ENCODE assay signal across 11 mouse cellular contexts in the genomic region with DNA sequence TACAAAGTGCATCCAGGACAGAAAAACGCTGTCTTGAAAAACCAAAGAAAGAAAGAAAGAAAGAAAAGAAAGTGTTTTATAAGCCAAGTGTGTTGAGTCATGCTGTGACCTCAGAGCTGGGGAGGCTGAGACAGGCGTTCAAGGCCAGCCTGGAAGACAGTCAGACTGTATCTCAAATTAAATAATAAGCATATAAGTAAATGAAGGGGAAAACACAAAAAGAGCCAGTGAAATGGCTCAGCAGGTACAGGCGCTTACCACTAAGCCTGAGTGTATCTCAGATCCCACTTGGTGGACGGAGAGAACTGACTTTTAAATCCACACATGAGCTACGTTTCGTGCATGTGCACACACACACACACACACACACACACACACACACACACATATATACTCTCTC. TPM values are rescaled to one million over a fixed set of nuclear protein-coding genes. Genes with fewer than 3 reads are reported as not detected.
DNase-seq lines count a peak whose midpoint lies in the region; ATAC-seq and TF ChIP-seq lines count a peak whose summit lies in the region.
"Had no signal": no experiment of that assay in that cellular context is flagged by ENCODE, and none has a peak within 500 bp of the region (broad histone marks: within the 10 kb centered on the region; RNA-seq: fewer than 3 reads in every experiment).

No protein-coding gene starts in this region.

- 0 out of 2 replicates have a peak, but pooled peaks cover 8% of the 10 kb centered on the region for H3K36me3 ChIP-seq in embryonic facial prominence, embryonic 12.5 days
- H3K36me3 ChIP-seq in embryonic facial prominence, embryonic 10.5 days (replicated peaks), result peaks cover 19% of the 10 kb centered on the region
- H3K36me3 ChIP-seq in limb, embryonic 12.5 days, result peaks cover 12% of the 10 kb centered on the region; the same call in 1 of the 2 replicates
- peaks cover 13% of the 10 kb centered on the region for H3K36me3 ChIP-seq in limb, embryonic 10.5 days
- no peaks in the 10 kb centered on the region for H3K36me3 ChIP-seq in embryonic facial prominence, embryonic 15.5 days
- H3K36me3 ChIP-seq in myocyte (ENCODE audit: control insufficient read depth, insufficient read depth), result peaks cover 21% of the 10 kb centered on the region

- peaks cover 39% of the 10 kb centered on the region for H3K79me2 ChIP-seq in myocyte (ENCODE audit: control insufficient read depth, insufficient read depth)

- H3ac ChIP-seq in myocyte (ENCODE audit: control insufficient read depth, insufficient read length), result no peak overlapping the region

- ATAC-seq in embryonic facial prominence, embryonic 12.5 days (ENCODE audit: insufficient number of reproducible peaks, insufficient read depth, low FRiP score, low TSS enrichment), result no peak
- no peak for ATAC-seq in limb, embryonic 12.5 days (ENCODE audit: insufficient number of reproducible peaks, insufficient read depth, low FRiP score, low TSS enrichment, low read depth)
- no peak for ATAC-seq in embryonic facial prominence, embryonic 15.5 days (ENCODE audit: insufficient number of reproducible peaks, low FRiP score, low TSS enrichment, low read depth)
- no peak for ATAC-seq in monocyte, adult 5-6 weeks (replicated peaks; ENCODE audit: insufficient number of reproducible peaks, low FRiP score, low TSS enrichment, poor library complexity, severe bottlenecking)
- ATAC-seq: forebrain, postnatal 0 days had no signal

- no peak overlapping the region for H3K27ac ChIP-seq in embryonic facial prominence, embryonic 12.5 days
- no peak overlapping the region for H3K27ac ChIP-seq in embryonic facial prominence, embryonic 10.5 days (replicated peaks)
- H3K27ac ChIP-seq in limb, embryonic 12.5 days, result no peak overlapping the region
- H3K27ac ChIP-seq in limb, embryonic 10.5 days, result no peak overlapping the region
- H3K27ac ChIP-seq in embryonic facial prominence, embryonic 15.5 days (replicated peaks), result no peak overlapping the region

- peaks cover 4% of the 10 kb centered on the region; the same call in 1 of the 2 replicates for H3K4me1 ChIP-seq in embryonic facial prominence, embryonic 12.5 days
- H3K4me1 ChIP-seq in embryonic facial prominence, embryonic 10.5 days, result peaks cover 15% of the 10 kb centered on the region
- H3K4me1 ChIP-seq in limb, embryonic 12.5 days (replicated peaks), result no peaks in the 10 kb centered on the region; the same call in 1 of the 2 replicates
- H3K4me1 ChIP-seq in limb, embryonic 10.5 days, result peaks cover 8% of the 10 kb centered on the region; the same call in 1 of the 2 replicates
- peaks cover 9% of the 10 kb centered on the region for H3K4me1 ChIP-seq in embryonic facial prominence, embryonic 15.5 days

- H3K4me3 ChIP-seq in embryonic facial prominence, embryonic 12.5 days, result 0 out of 2 replicates have a peak overlapping the region, but pooled peaks have one; percentile 69
- H3K4me3 ChIP-seq in embryonic facial prominence, embryonic 10.5 days, result no peak overlapping the region
- no peak overlapping the region for H3K4me3 ChIP-seq in limb, embryonic 12.5 days (replicated peaks)
- H3K4me3 ChIP-seq in limb, embryonic 10.5 days, result no peak overlapping the region
- H3K4me3 ChIP-seq in embryonic facial prominence, embryonic 15.5 days (replicated peaks), result no peak overlapping the region
- peak overlapping the region; percentile 91 for H3K4me3 ChIP-seq in myocyte

- no peak overlapping the region for H3K9ac ChIP-seq in embryonic facial prominence, embryonic 12.5 days
- H3K9ac ChIP-seq in limb, embryonic 12.5 days (replicated peaks), result no peak overlapping the region
- no peak overlapping the region for H3K9ac ChIP-seq in embryonic facial prominence, embryonic 15.5 days
- H3K9ac ChIP-seq: forebrain, postnatal 0 days had no signal

- DNase-seq in embryonic facial prominence, embryonic 10.5 days (ENCODE audit: low spot score), result no peak
- no peak for DNase-seq in limb, embryonic 10.5 days (ENCODE audit: low spot score)
- no peak for DNase-seq in spleen, postnatal 10 days (ENCODE audit: low spot score in 2 of 2)
- DNase-seq: cerebellum, postnatal 36 days; forebrain, postnatal 0 days had no signal

- 93% methylated on average over 6 of the region's 6 CpGs for WGBS in embryonic facial prominence, embryonic 12.5 days
- WGBS in embryonic facial prominence, embryonic 10.5 days, result 84% methylated on average over 6 of the region's 6 CpGs
- WGBS in limb, embryonic 12.5 days, result 89% methylated on average over 6 of the region's 6 CpGs
- WGBS in limb, embryonic 10.5 days, result 90% methylated on average over 6 of the region's 6 CpGs
- 87% methylated on average over 6 of the region's 6 CpGs for WGBS in embryonic facial prominence, embryonic 15.5 days

- no peaks in the 10 kb centered on the region for H3K27me3 ChIP-seq in embryonic facial prominence, embryonic 12.5 days
- peaks cover 10% of the 10 kb centered on the region; the same call in 1 of the 2 replicates for H3K27me3 ChIP-seq in embryonic facial prominence, embryonic 10.5 days (replicated peaks; ENCODE audit: low read depth, poor library complexity, severe bottlenecking)
- no peaks in the 10 kb centered on the region for H3K27me3 ChIP-seq in limb, embryonic 12.5 days
- no peaks in the 10 kb centered on the region for H3K27me3 ChIP-seq in limb, embryonic 10.5 days (ENCODE audit: low read depth, poor library complexity, severe bottlenecking)
- H3K27me3 ChIP-seq in embryonic facial prominence, embryonic 15.5 days, result no peaks in the 10 kb centered on the region
- no peaks in the 10 kb centered on the region for H3K27me3 ChIP-seq in myocyte (ENCODE audit: control insufficient read depth, insufficient read depth, insufficient read length)

- TF ChIP-seq POLR2A in myocyte (IDR thresholded peaks at IDR 0.05; ENCODE audit: insufficient read length, low read depth), result no peak

- H3K9me3 ChIP-seq in embryonic facial prominence, embryonic 12.5 days, result no peaks in the 10 kb centered on the region
- no peaks in the 10 kb centered on the region for H3K9me3 ChIP-seq in embryonic facial prominence, embryonic 10.5 days
- H3K9me3 ChIP-seq in limb, embryonic 12.5 days, result no peaks in the 10 kb centered on the region
- H3K9me3 ChIP-seq in limb, embryonic 10.5 days (replicated peaks), result no peaks in the 10 kb centered on the region
- no peaks in the 10 kb centered on the region for H3K9me3 ChIP-seq in embryonic facial prominence, embryonic 15.5 days (replicated peaks)

- H3K4me2 ChIP-seq in embryonic facial prominence, embryonic 12.5 days (replicated peaks), result no peak overlapping the region
- H3K4me2 ChIP-seq in limb, embryonic 12.5 days, result peak overlapping the region; percentile 61; the same call in 1 of the 2 replicates
- H3K4me2 ChIP-seq in embryonic facial prominence, embryonic 15.5 days (replicated peaks), result 0 out of 2 replicates have a peak overlapping the region, but pooled peaks have one; percentile 62
- H3K4me2 ChIP-seq in myocyte (ENCODE audit: low read depth), result peak overlapping the region; percentile 93

RNA-seq across cellular contexts. Expression of a gene that starts 1.8 kb away (rescaled TPM):
- polyA plus RNA-seq in embryonic facial prominence, embryonic 12.5 days (2016; fragmentation: Nextera tagmentation; extraction: Ambion mirVana), result 174 and 181 TPM in 2 replicates
- 104 and 107 TPM in 2 replicates for polyA plus RNA-seq in embryonic facial prominence, embryonic 10.5 days (2016; fragmentation: Nextera tagmentation; extraction: Ambion mirVana)
- polyA plus RNA-seq in limb, embryonic 12.5 days (2016; fragmentation: Nextera tagmentation; extraction: Ambion mirVana), result 135 and 147 TPM in 2 replicates
- polyA plus RNA-seq in limb, embryonic 10.5 days (2016; fragmentation: Nextera tagmentation; extraction: Ambion mirVana), result 73.7 and 87.1 TPM in 2 replicates
- 329 and 337 TPM in 2 replicates for polyA plus RNA-seq in embryonic facial prominence, embryonic 15.5 days (2015; fragmentation: Nextera tagmentation; extraction: Ambion mirVana)
- 321 TPM for polyA plus RNA-seq in myocyte (2012; fragmentation: generic; extraction: Trizol)
- total RNA-seq in monocyte, adult 5-6 weeks (2017), result 4,524 to 5,565 TPM (median 5,404 TPM) in 3 replicates

RNA-seq across cellular contexts. Expression of a gene that starts 11.2 kb away (rescaled TPM):
- not detected in 2 replicates for polyA plus RNA-seq in embryonic facial prominence, embryonic 12.5 days (2016; fragmentation: Nextera tagmentation; extraction: Ambion mirVana)
- 0.11 TPM in 1 of 2 replicates, not detected in the other for polyA plus RNA-seq in embryonic facial prominence, embryonic 10.5 days (2016; fragmentation: Nextera tagmentation; extraction: Ambion mirVana)
- polyA plus RNA-seq in limb, embryonic 12.5 days (2016; fragmentation: Nextera tagmentation; extraction: Ambion mirVana), result not detected in 2 replicates
- 0.08 TPM in 1 of 2 replicates, not detected in the other for polyA plus RNA-seq in limb, embryonic 10.5 days (2016; fragmentation: Nextera tagmentation; extraction: Ambion mirVana)
- 0.21 TPM in 1 of 2 replicates, not detected in the other for polyA plus RNA-seq in embryonic facial prominence, embryonic 15.5 days (2015; fragmentation: Nextera tagmentation; extraction: Ambion mirVana)
- polyA plus RNA-seq in myocyte (2012; fragmentation: generic; extraction: Trizol), result 0.04 TPM
- not detected in 3 replicates for total RNA-seq in monocyte, adult 5-6 weeks (2017)
- total RNA-seq: forebrain, postnatal 0 days; left cerebral cortex, postnatal 10 days had no signal
- polyA plus RNA-seq: forebrain, postnatal 0 days had no signal

RNA-seq across cellular contexts. Expression of a gene that starts 31.1 kb away (rescaled TPM):
- 11.8 and 12.1 TPM in 2 replicates for polyA plus RNA-seq in embryonic facial prominence, embryonic 12.5 days (2016; fragmentation: Nextera tagmentation; extraction: Ambion mirVana)
- 10.9 TPM in 2 replicates for polyA plus RNA-seq in embryonic facial prominence, embryonic 10.5 days (2016; fragmentation: Nextera tagmentation; extraction: Ambion mirVana)
- polyA plus RNA-seq in limb, embryonic 12.5 days (2016; fragmentation: Nextera tagmentation; extraction: Ambion mirVana), result 12.1 and 13.1 TPM in 2 replicates
- 9.8 and 12.1 TPM in 2 replicates for polyA plus RNA-seq in limb, embryonic 10.5 days (2016; fragmentation: Nextera tagmentation; extraction: Ambion mirVana)
- 7.6 TPM in 2 replicates for polyA plus RNA-seq in embryonic facial prominence, embryonic 15.5 days (2015; fragmentation: Nextera tagmentation; extraction: Ambion mirVana)
- polyA plus RNA-seq in myocyte (2012; fragmentation: generic; extraction: Trizol), result 5.8 TPM
- total RNA-seq in monocyte, adult 5-6 weeks (2017), result 20.2 to 28.8 TPM (median 21.4 TPM) in 3 replicates

RNA-seq across cellular contexts. Expression of a gene that starts 36.7 kb away (rescaled TPM):
- polyA plus RNA-seq in embryonic facial prominence, embryonic 12.5 days (2016; fragmentation: Nextera tagmentation; extraction: Ambion mirVana), result not detected in 2 replicates
- polyA plus RNA-seq in embryonic facial prominence, embryonic 10.5 days (2016; fragmentation: Nextera tagmentation; extraction: Ambion mirVana), result 0.10 TPM in 1 of 2 replicates, not detected in the other
- not detected in 2 replicates for polyA plus RNA-seq in limb, embryonic 12.5 days (2016; fragmentation: Nextera tagmentation; extraction: Ambion mirVana)
- polyA plus RNA-seq in limb, embryonic 10.5 days (2016; fragmentation: Nextera tagmentation; extraction: Ambion mirVana), result not detected in 2 replicates
- polyA plus RNA-seq in embryonic facial prominence, embryonic 15.5 days (2015; fragmentation: Nextera tagmentation; extraction: Ambion mirVana), result 0.08 TPM in 1 of 2 replicates, not detected in the other
- 0.07 TPM for polyA plus RNA-seq in myocyte (2012; fragmentation: generic; extraction: Trizol)
- total RNA-seq in monocyte, adult 5-6 weeks (2017), result not detected in 3 replicates
- total RNA-seq: forebrain, postnatal 0 days had no signal
- polyA plus RNA-seq: forebrain, postnatal 0 days had no signal

RNA-seq across cellular contexts. Expression of a gene that starts 36.8 kb away (rescaled TPM):
- not detected in 2 replicates for polyA plus RNA-seq in embryonic facial prominence, embryonic 12.5 days (2016; fragmentation: Nextera tagmentation; extraction: Ambion mirVana)
- not detected in 2 replicates for polyA plus RNA-seq in embryonic facial prominence, embryonic 10.5 days (2016; fragmentation: Nextera tagmentation; extraction: Ambion mirVana)
- not detected in 2 replicates for polyA plus RNA-seq in limb, embryonic 12.5 days (2016; fragmentation: Nextera tagmentation; extraction: Ambion mirVana)
- polyA plus RNA-seq in limb, embryonic 10.5 days (2016; fragmentation: Nextera tagmentation; extraction: Ambion mirVana), result not detected in 2 replicates
- polyA plus RNA-seq in embryonic facial prominence, embryonic 15.5 days (2015; fragmentation: Nextera tagmentation; extraction: Ambion mirVana), result not detected in 2 replicates
- polyA plus RNA-seq in myocyte (2012; fragmentation: generic; extraction: Trizol), result not detected
- 1.0 TPM in 1 of 3 replicates, not detected in the others for total RNA-seq in monocyte, adult 5-6 weeks (2017)
- total RNA-seq: forebrain, postnatal 0 days; left cerebral cortex, postnatal 10 days had no signal
- polyA plus RNA-seq: forebrain, postnatal 0 days had no signal

Comparison
In these comparisons a context has a peak if more than half of its experiments do, and no peak if none do; other contexts are left out.
1. H3K4me3 ChIP-seq: peak in embryonic facial prominence, embryonic 12.5 days (single experiment) and myocyte (single experiment); none in embryonic facial prominence, embryonic 10.5 days (single experiment), limb, embryonic 12.5 days (single experiment), limb, embryonic 10.5 days (single experiment) and embryonic facial prominence, embryonic 15.5 days (single experiment).